20 mouse cellular contexts compared by ENCODE assay signal in genomic region chr3:52144776-52145460, GRCm38 (mm10). TPM values are rescaled to one million over a fixed set of nuclear protein-coding genes. Genes with fewer than 3 reads are reported as not detected.
DNase-seq lines count a peak whose midpoint lies in the region; ATAC-seq lines count a peak whose summit lies in the region.
"Had no signal": no experiment of that assay in that cellular context is flagged by ENCODE, and none has a peak within 500 bp of the region (broad histone marks: within the 10 kb centered on the region; RNA-seq: fewer than 3 reads in every experiment).

No protein-coding gene starts in this region.

- 0 out of 2 replicates have a peak, but pooled peaks cover 3% of the 10 kb centered on the region for H3K4me1 ChIP-seq in forebrain, embryonic 10.5 days
- no peaks in the 10 kb centered on the region for H3K4me1 ChIP-seq in liver, embryonic 11.5 days (replicated peaks; ENCODE audit: control insufficient read depth, insufficient read depth, low read length)
- H3K4me1 ChIP-seq: embryonic facial prominence, embryonic 12.5 days; forebrain, embryonic 13.5 days had no signal

- intact Hi-C loops in heart, postnatal 14 days (cut with DNase I) = no loop called here

- WGBS in forebrain, embryonic 10.5 days = 95% methylated on average over 12 of the region's 12 CpGs
- WGBS in liver, embryonic 11.5 days = 80% methylated on average over 12 of the region's 12 CpGs

- peak; percentile 61 for DNase-seq in heart, adult 11 months
- no peak for DNase-seq in heart, postnatal 14 days
- DNase-seq in 3T3-L1 (ENCODE audit: low read depth, low spot score) = peak; percentile 63
- DNase-seq in NIH3T3 (ENCODE audit: low read depth) = peak; percentile 79
- DNase-seq in forebrain, embryonic 10.5 days (ENCODE audit: extremely low spot score, low spot score) = no peak
- DNase-seq in liver, embryonic 11.5 days (ENCODE audit: low spot score) = no peak
- DNase-seq: adrenal gland, postnatal 10 days; cerebellum, adult 11-12 months; cerebellum, adult 9-10 months; cerebellum, postnatal 25 days; forebrain, postnatal 0 days; heart, postnatal 36 days; kidney, adult 8-10 months had no signal

- no peaks in the 10 kb centered on the region; the same call in 1 of the 2 replicates for H3K27me3 ChIP-seq in forebrain, embryonic 10.5 days (ENCODE audit: poor library complexity, severe bottlenecking)
- no peaks in the 10 kb centered on the region for H3K27me3 ChIP-seq in liver, embryonic 11.5 days (replicated peaks; ENCODE audit: control insufficient read depth, insufficient read depth, low read length)
- H3K27me3 ChIP-seq: embryonic facial prominence, embryonic 12.5 days; forebrain, embryonic 13.5 days; heart, embryonic 15.5 days had no signal

- H3K4me3 ChIP-seq in forebrain, embryonic 10.5 days = no peak overlapping the region
- no peak overlapping the region for H3K4me3 ChIP-seq in liver, embryonic 11.5 days (ENCODE audit: low read depth, low read length)
- H3K4me3 ChIP-seq: embryonic facial prominence, embryonic 12.5 days; forebrain, embryonic 13.5 days; heart, embryonic 15.5 days had no signal

- H3K9me3 ChIP-seq in forebrain, embryonic 10.5 days = no peaks in the 10 kb centered on the region
- H3K9me3 ChIP-seq in liver, embryonic 11.5 days (ENCODE audit: control insufficient read depth, low read length) = no peaks in the 10 kb centered on the region
- H3K9me3 ChIP-seq: embryonic facial prominence, embryonic 12.5 days; forebrain, embryonic 13.5 days; heart, embryonic 15.5 days had no signal

- H3K9ac ChIP-seq in liver, embryonic 11.5 days (ENCODE audit: low read depth, low read length) = no peak overlapping the region
- H3K9ac ChIP-seq: embryonic facial prominence, embryonic 12.5 days; forebrain, embryonic 13.5 days; forebrain, postnatal 0 days; heart, embryonic 15.5 days had no signal

- ATAC-seq in liver, embryonic 11.5 days (replicated peaks; ENCODE audit: low FRiP score) = no peak
- ATAC-seq: forebrain, embryonic 13.5 days; forebrain, postnatal 0 days; hindbrain, embryonic 16.5 days; inflammation-experienced regulatory T-cells, adult 6 months; intestine, postnatal 0 days had no signal

- H3K27ac ChIP-seq in forebrain, embryonic 10.5 days = no peak overlapping the region
- H3K27ac ChIP-seq in liver, embryonic 11.5 days (ENCODE audit: low read depth, low read length) = no peak overlapping the region
- H3K27ac ChIP-seq: embryonic facial prominence, embryonic 12.5 days; forebrain, embryonic 13.5 days; heart, embryonic 15.5 days had no signal

- H3K36me3 ChIP-seq in forebrain, embryonic 10.5 days (replicated peaks) = no peaks in the 10 kb centered on the region
- no peaks in the 10 kb centered on the region for H3K36me3 ChIP-seq in liver, embryonic 11.5 days (ENCODE audit: control insufficient read depth, insufficient read depth, low read length)
- H3K36me3 ChIP-seq: embryonic facial prominence, embryonic 12.5 days; heart, embryonic 15.5 days had no signal

- H3K4me2 ChIP-seq in liver, embryonic 11.5 days = no peak overlapping the region
- H3K4me2 ChIP-seq: embryonic facial prominence, embryonic 12.5 days; forebrain, embryonic 13.5 days; heart, embryonic 11.5 days; heart, embryonic 15.5 days had no signal

RNA-seq across cellular contexts. Expression of gene Maml3, which starts 40.0 kb away (rescaled TPM):
- total RNA-seq in heart, postnatal 14 days (2021) = 1 to 10 TPM; 3.7 to 5.0 TPM
- polyA plus RNA-seq in forebrain, embryonic 10.5 days (2016; fragmentation: Nextera tagmentation; extraction: Ambion mirVana) = 5.6 TPM in 2 replicates
- polyA plus RNA-seq in liver, embryonic 11.5 days (2014; fragmentation: Nextera tagmentation; extraction: Ambion mirVana) = 2.9 and 3.1 TPM in 2 replicates

Comparison
In these comparisons a context has a peak if more than half of its experiments do, and no peak if none do; other contexts are left out.
1. DNase-seq: peak in heart, adult 11 months (single experiment), 3T3-L1 (single experiment) and NIH3T3 (single experiment); none in heart, postnatal 14 days (0 of 2), forebrain, embryonic 10.5 days (single experiment) and liver, embryonic 11.5 days (single experiment).